Mouse (Mus musculus) heart, embryonic 13.5 days (tissue): ENCODE results near the gene Scaper. TPM values are rescaled to one million over a fixed set of nuclear protein-coding genes. Genes with fewer than 3 reads are reported as not detected.
A peak's percentile ranks its signal among the peaks of the same experiment; 100 is the strongest.

Experiments used
- ATAC-seq: fragments of 200-750 bp; cut with Nextera tagmentation; 2 replicates; pipeline ENCODE4 v1.8.0; 2017; ENCODE audit warnings: moderate TSS enrichment; ENCODE audit not compliant: insufficient number of reproducible peaks, low FRiP score, low TSS enrichment; ENCODE audit errors: extremely low read depth
- H3K27ac ChIP-seq: fragments of 300-500 bp; sonication (generic); replicated peaks from 2 replicates; pipeline ENCODE4 v1.5.1; 2015; ENCODE audit warnings: moderate library complexity, mild to moderate bottlenecking, inconsistent platforms
- H3K27me3 ChIP-seq: fragments of 300-500 bp; sonication (generic); replicated peaks from 2 replicates; pipeline ENCODE4 v1.6.1; 2015; ENCODE audit warnings: mild to moderate bottlenecking, inconsistent platforms
- H3K36me3 ChIP-seq: fragments of 300-500 bp; sonication (generic); 2 replicates; pipeline ENCODE4 v1.6.1; 2015; ENCODE audit warnings: mild to moderate bottlenecking, inconsistent platforms
- H3K4me1 ChIP-seq: fragments of 300-500 bp; sonication (generic); 2 replicates; pipeline ENCODE4 v1.6.1; 2015; ENCODE audit warnings: inconsistent platforms
- H3K4me2 ChIP-seq: fragments of 300-500 bp; sonication (generic); 2 replicates; pipeline ENCODE4 v1.6.1; 2015; ENCODE audit warnings: inconsistent platforms, mild to moderate bottlenecking, moderate library complexity
- H3K4me3 ChIP-seq: fragments of 300-500 bp; sonication (generic); 2 replicates; pipeline ENCODE4 v1.5.1; 2015; ENCODE audit warnings: moderate library complexity, mild to moderate bottlenecking, inconsistent platforms
- H3K9ac ChIP-seq: fragments of 300-500 bp; sonication (generic); 2 replicates; pipeline ENCODE4 v1.6.1; 2015; ENCODE audit warnings: inconsistent platforms, mild to moderate bottlenecking, moderate library complexity
- H3K9me3 ChIP-seq: fragments of 300-500 bp; sonication (generic); 2 replicates; pipeline ENCODE4 v1.6.1; 2016; ENCODE audit warnings: inconsistent platforms
- WGBS: fragments of 180-500 bp; shearing (Covaris S2); methylation state at CpG from one replicate; pipeline ENCODE4 v1.1.7; 2015; ENCODE audit warnings: mixed read lengths; 5-methylcytosine and 5-hydroxymethylcytosine counted together
- polyA plus RNA-seq: library from polyadenylated mRNA; unstranded; fragments of >200 nt; fragmentation: Nextera tagmentation; extraction: Ambion mirVana; gene quantifications from 2 replicates; pipeline ENCODE4 v1.2.1, GENCODE M21; 2015

The Scaper gene
- polyA plus RNA-seq, 1 experiment from 2014 or later = 6.6 TPM

GRCm38 (mm10) chr9:55598594-55598993, 339.3 kb downstream of the Scaper start:
- Histone ChIP-seq H3K36me3 (no peaks in the 10 kb centered on the region), H3K27me3 (no peaks in the 10 kb centered on the region), H3K4me3 (no peak overlapping the region), H3K4me2 (no peak overlapping the region), H3K9ac (no peak overlapping the region), H3K27ac (no peak overlapping the region), H3K9me3 (no peaks in the 10 kb centered on the region), H3K4me1 (no peaks in the 10 kb centered on the region)
- ATAC-seq = no peak

- Histone ChIP-seq H3K9ac (no peak overlapping the region), H3K9me3 (no peaks in the 10 kb centered on the region), H3K4me2 (no peak overlapping the region), H3K27me3 (no peaks in the 10 kb centered on the region), H3K27ac (no peak overlapping the region), H3K4me3 (no peak overlapping the region), H3K4me1 (peaks cover 9% of the 10 kb centered on the region), H3K36me3 (no peaks in the 10 kb centered on the region)
- 90% methylated on average over 6 of the region's 6 CpGs for WGBS
- ATAC-seq = no peak
Measured at GRCm38 (mm10) chr9:55586141-55586540, 351.8 kb downstream of the Scaper start.

GRCm38 (mm10) chr9:55581414-55581813, 356.5 kb downstream of the Scaper start:
- no peak overlapping the region for H3K4me3 ChIP-seq
- H3K4me1 ChIP-seq = peaks cover 7% of the 10 kb centered on the region
- H3K36me3 ChIP-seq = no peaks in the 10 kb centered on the region
- no peak overlapping the region for H3K4me2 ChIP-seq
- H3K27ac ChIP-seq = no peak overlapping the region
- no peak overlapping the region for H3K9ac ChIP-seq
- ATAC-seq = no peak
- H3K9me3 ChIP-seq = no peaks in the 10 kb centered on the region
- no peaks in the 10 kb centered on the region for H3K27me3 ChIP-seq
- WGBS = 62% methylated on average over 3 of the region's 3 CpGs

GRCm38 (mm10) chr9:55576571-55576970, 361.3 kb downstream of the Scaper start:
- WGBS = 70% methylated on average over 1 of the region's 1 CpGs
- ATAC-seq = no peak
- H3K27me3 ChIP-seq = no peaks in the 10 kb centered on the region
- H3K4me1 ChIP-seq = peaks cover 7% of the 10 kb centered on the region
- H3K4me2 ChIP-seq = no peak overlapping the region
- no peaks in the 10 kb centered on the region for H3K9me3 ChIP-seq
- no peak overlapping the region for H3K9ac ChIP-seq
- H3K27ac ChIP-seq = no peak overlapping the region
- H3K4me3 ChIP-seq = no peak overlapping the region
- H3K36me3 ChIP-seq = no peaks in the 10 kb centered on the region

GRCm38 (mm10) chr9:55571071-55571470, 366.8 kb downstream of the Scaper start:
- H3K9me3 ChIP-seq = no peaks in the 10 kb centered on the region
- no peak for ATAC-seq
- H3K4me1 ChIP-seq = no peaks in the 10 kb centered on the region
- no peak overlapping the region for H3K4me3 ChIP-seq
- no peak overlapping the region for H3K27ac ChIP-seq
- no peaks in the 10 kb centered on the region for H3K27me3 ChIP-seq
- no peaks in the 10 kb centered on the region for H3K36me3 ChIP-seq
- no peak overlapping the region for H3K9ac ChIP-seq
- WGBS = 83% methylated on average over 1 of the region's 1 CpGs
- H3K4me2 ChIP-seq = no peak overlapping the region

- no peak for ATAC-seq
- WGBS = 50% methylated on average over 5 of the region's 5 CpGs
- Histone ChIP-seq H3K4me1 (no peaks in the 10 kb centered on the region), H3K27me3 (no peaks in the 10 kb centered on the region), H3K27ac (no peak overlapping the region), H3K36me3 (no peaks in the 10 kb centered on the region), H3K4me3 (no peak overlapping the region), H3K9me3 (no peaks in the 10 kb centered on the region), H3K9ac (no peak overlapping the region), H3K4me2 (no peak overlapping the region)
Measured at GRCm38 (mm10) chr9:55568466-55569159, 369.3 kb downstream of the Scaper start.

GRCm38 (mm10) chr9:55560960-55561359, 377.0 kb downstream of the Scaper start:
- Histone ChIP-seq H3K36me3 (no peaks in the 10 kb centered on the region), H3K9me3 (no peaks in the 10 kb centered on the region), H3K9ac (no peak overlapping the region), H3K27me3 (no peaks in the 10 kb centered on the region), H3K4me3 (no peak overlapping the region), H3K4me1 (0 out of 2 replicates have a peak, but pooled peaks cover 2% of the 10 kb centered on the region), H3K4me2 (no peak overlapping the region), H3K27ac (no peak overlapping the region)
- no peak for ATAC-seq
- WGBS = 82% methylated on average over 1 of the region's 1 CpGs

- H3K9ac ChIP-seq = no peak overlapping the region
- H3K36me3 ChIP-seq = no peaks in the 10 kb centered on the region
- no peak overlapping the region for H3K4me3 ChIP-seq
- 12% methylated on average over 1 of the region's 1 CpGs for WGBS
- H3K4me2 ChIP-seq = no peak overlapping the region
- H3K27ac ChIP-seq = no peak overlapping the region
- no peak for ATAC-seq
- peaks cover 8% of the 10 kb centered on the region for H3K4me1 ChIP-seq
- peaks cover 2% of the 10 kb centered on the region for H3K27me3 ChIP-seq
- no peaks in the 10 kb centered on the region for H3K9me3 ChIP-seq
Measured at GRCm38 (mm10) chr9:55554986-55555385, 382.9 kb downstream of the Scaper start.

GRCm38 (mm10) chr9:55549302-55549890, 388.5 kb downstream of the Scaper start:
- Histone ChIP-seq H3K27me3 (peaks cover 58% of the 10 kb centered on the region), H3K27ac (no peak overlapping the region), H3K4me2 (peak overlapping the region; percentile 64), H3K9me3 (no peaks in the 10 kb centered on the region), H3K4me1 (peaks cover 29% of the 10 kb centered on the region), H3K36me3 (no peaks in the 10 kb centered on the region), H3K9ac (peak overlapping the region; percentile 54; the same call in 1 of the 2 replicates), H3K4me3 (peak overlapping the region; percentile 37)
- WGBS = 9% methylated on average over 16 of the region's 16 CpGs
- ATAC-seq = no peak

- H3K4me1 ChIP-seq = peaks cover 34% of the 10 kb centered on the region
- no peaks in the 10 kb centered on the region for H3K36me3 ChIP-seq
- 0 out of 2 replicates have a peak overlapping the region, but pooled peaks have one; percentile 37 for H3K4me3 ChIP-seq
- H3K27me3 ChIP-seq = peaks cover 63% of the 10 kb centered on the region
- peak overlapping the region; percentile 64 for H3K4me2 ChIP-seq
- no peak for ATAC-seq
- no peak overlapping the region for H3K27ac ChIP-seq
- H3K9ac ChIP-seq = 0 out of 2 replicates have a peak overlapping the region, but pooled peaks have one; percentile 33
- WGBS = 24% methylated on average over 3 of the region's 3 CpGs
- no peaks in the 10 kb centered on the region for H3K9me3 ChIP-seq
Measured at GRCm38 (mm10) chr9:55548871-55549270, 389.0 kb downstream of the Scaper start.

GRCm38 (mm10) chr9:55546176-55547010, 391.5 kb downstream of the Scaper start:
- 2% methylated on average over 63 of the region's 63 CpGs for WGBS
- peaks cover 88% of the 10 kb centered on the region for H3K27me3 ChIP-seq
- no peak overlapping the region for H3K27ac ChIP-seq
- peak overlapping the region; percentile 44 for H3K4me3 ChIP-seq
- H3K4me2 ChIP-seq = peak overlapping the region; percentile 63
- H3K36me3 ChIP-seq = no peaks in the 10 kb centered on the region
- H3K9me3 ChIP-seq = no peaks in the 10 kb centered on the region
- ATAC-seq = no peak
- H3K4me1 ChIP-seq = peaks cover 50% of the 10 kb centered on the region
- H3K9ac ChIP-seq = no peak overlapping the region
